Mouse (Mus musculus) forebrain, embryonic 12.5 days (tissue): ENCODE data around the gene Lrcol1. TPM values are rescaled to one million over a fixed set of nuclear protein-coding genes. Genes with fewer than 3 reads are reported as not detected.

Experiments
- ATAC-seq: fragments of 200-750 bp; cut with Nextera tagmentation; 2 replicates; pipeline ENCODE4 v1.8.0; 2017; ENCODE audit warnings: moderate TSS enrichment; ENCODE audit not compliant: low FRiP score
- H3K27ac ChIP-seq: fragments of 300-500 bp; sonication (generic); 2 replicates; pipeline ENCODE4 v1.5.1; 2016; ENCODE audit warnings: mild to moderate bottlenecking
- H3K27me3 ChIP-seq: fragments of 300-500 bp; sonication (generic); 2 replicates; pipeline ENCODE4 v1.6.1; 2016; ENCODE audit warnings: mild to moderate bottlenecking
- H3K36me3 ChIP-seq: fragments of 300-500 bp; sonication (generic); replicated peaks from 2 replicates; pipeline ENCODE4 v1.6.1; 2016; ENCODE audit warnings: mild to moderate bottlenecking
- H3K4me1 ChIP-seq: fragments of 300-500 bp; sonication (generic); 2 replicates; pipeline ENCODE4 v1.6.1; 2016
- H3K4me2 ChIP-seq: fragments of 300-500 bp; sonication (generic); 2 replicates; pipeline ENCODE4 v1.6.1; 2016; ENCODE audit warnings: mild to moderate bottlenecking, moderate library complexity
- H3K4me3 ChIP-seq: fragments of 300-500 bp; sonication (generic); replicated peaks from 2 replicates; pipeline ENCODE4 v1.5.1; 2016; ENCODE audit warnings: mild to moderate bottlenecking
- H3K9ac ChIP-seq: fragments of 300-500 bp; sonication (generic); 2 replicates; pipeline ENCODE4 v1.6.1; 2016; ENCODE audit warnings: mild to moderate bottlenecking
- H3K9me3 ChIP-seq: fragments of 300-500 bp; sonication (generic); 2 replicates; pipeline ENCODE4 v1.6.1; 2016
- WGBS: fragments of 180-500 bp; shearing (Covaris S2); methylation state at CpG from one replicate; pipeline ENCODE4 v1.1.7; 2016; 5-methylcytosine and 5-hydroxymethylcytosine counted together
- polyA plus RNA-seq: library from polyadenylated mRNA; unstranded; fragments of >200 nt; fragmentation: Nextera tagmentation; extraction: Ambion mirVana; gene quantifications from 2 replicates; pipeline ENCODE4 v1.2.1, GENCODE M21; 2016

Lrcol1 gene
- polyA plus RNA-seq, 1 experiment from 2014 or later: not detected

DNA sequence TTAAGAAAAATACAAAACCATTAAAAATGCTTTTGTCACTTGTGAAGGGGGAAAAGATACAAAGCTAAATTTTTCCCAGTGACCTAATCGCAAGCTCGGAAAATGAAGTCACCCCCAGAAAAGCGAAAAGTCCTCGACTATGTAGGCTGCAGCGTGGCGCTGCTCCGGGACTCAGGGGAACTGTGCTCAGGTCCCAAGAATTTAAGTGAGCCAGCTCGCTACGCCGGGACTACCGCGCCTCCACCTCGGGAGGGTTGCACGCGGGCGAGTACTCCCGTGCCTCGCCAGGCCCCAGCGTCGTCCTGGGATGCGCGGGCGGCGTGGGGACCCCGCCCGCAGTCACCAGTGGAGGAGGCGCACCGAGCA is 18.3 kb downstream of the Lrcol1 start:
- Histone ChIP-seq H3K4me1 (peaks cover 15% of the 10 kb centered on the region), H3K9ac (peak overlapping the region; percentile 57), H3K4me3 (peak overlapping the region; percentile 45), H3K27me3 (peaks cover 24% of the 10 kb centered on the region), H3K36me3 (peaks cover 41% of the 10 kb centered on the region), H3K9me3 (no peaks in the 10 kb centered on the region), H3K27ac (no peak overlapping the region), H3K4me2 (peak overlapping the region; percentile 79)
- peak; percentile 45; the same call in 1 of the 2 replicates for ATAC-seq
- WGBS: 2% methylated on average over 28 of the region's 28 CpGs

DNA sequence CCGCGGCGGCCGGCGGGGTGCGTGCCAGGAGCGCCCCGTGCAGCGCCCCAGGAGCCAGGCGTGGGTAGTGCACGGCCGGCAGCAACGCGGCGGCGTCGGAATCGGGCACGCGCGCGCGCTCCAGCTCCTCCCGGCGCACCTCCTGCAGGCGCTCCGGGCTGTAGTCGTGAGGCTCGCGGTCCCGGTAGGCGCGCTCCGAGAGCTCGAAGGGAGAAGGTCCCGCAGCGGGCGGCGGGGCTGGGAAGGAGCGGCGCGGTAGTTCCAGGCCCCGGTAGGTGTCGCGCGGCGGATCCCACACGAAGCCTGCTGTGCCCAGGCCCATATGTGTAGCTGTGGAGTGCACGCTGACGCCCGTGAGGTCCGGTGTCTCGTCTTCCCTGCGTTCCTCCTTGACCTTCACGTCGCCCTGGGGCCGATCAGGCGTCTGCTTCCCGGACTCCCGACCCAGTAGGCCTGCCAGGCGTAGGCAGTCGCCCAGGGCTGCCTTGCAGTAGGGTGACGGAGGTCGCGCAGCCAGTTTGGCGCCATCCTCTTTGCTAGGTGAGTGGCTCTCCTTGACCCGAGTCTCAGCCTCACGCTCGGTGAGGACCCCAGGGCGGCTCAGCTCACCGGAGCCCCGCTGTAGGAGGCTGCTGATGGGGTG is 18.8 kb downstream of the Lrcol1 start:
- WGBS: 3% methylated on average over 61 of the region's 72 CpGs
- Histone ChIP-seq H3K4me2 (peak overlapping the region; percentile 79), H3K27ac (no peak overlapping the region), H3K27me3 (peaks cover 24% of the 10 kb centered on the region), H3K9me3 (no peaks in the 10 kb centered on the region), H3K4me3 (peak overlapping the region; percentile 45), H3K9ac (peak overlapping the region; percentile 57), H3K36me3 (peaks cover 45% of the 10 kb centered on the region), H3K4me1 (peaks cover 15% of the 10 kb centered on the region)
- ATAC-seq: peak; percentile 82

- WGBS: 44% methylated on average over 11 of the region's 11 CpGs
- H3K4me3 ChIP-seq: peak overlapping the region; percentile 45
- H3K4me2 ChIP-seq: peak overlapping the region; percentile 79
These were observed 19.5 kb downstream of the Lrcol1 start for GRCm38 (mm10) chr5:110363822-110364545.

GRCm38 (mm10) chr5:110376802-110377433 is 32.4 kb downstream of the Lrcol1 start:
- ATAC-seq: peak; percentile 55
- Histone ChIP-seq H3K4me3 (no peak overlapping the region), H3K4me1 (peaks cover 17% of the 10 kb centered on the region), H3K4me2 (no peak overlapping the region), H3K9me3 (no peaks in the 10 kb centered on the region), H3K27me3 (no peaks in the 10 kb centered on the region), H3K27ac (peak overlapping the region; percentile 47; the same call in 1 of the 2 replicates), H3K9ac (no peak overlapping the region), H3K36me3 (peaks cover 82% of the 10 kb centered on the region)
- WGBS: 52% methylated on average over 8 of the region's 8 CpGs

More at GRCm38 (mm10) chr5:110363822-110364545, 19.5 kb downstream of the Lrcol1 start:
- H3K27me3 ChIP-seq: peaks cover 24% of the 10 kb centered on the region
- H3K36me3 ChIP-seq: peaks cover 50% of the 10 kb centered on the region
- H3K9me3 ChIP-seq: no peaks in the 10 kb centered on the region
- no peak overlapping the region for H3K9ac ChIP-seq
- peak; percentile 18; the same call in 1 of the 2 replicates for ATAC-seq
- H3K4me1 ChIP-seq: peaks cover 15% of the 10 kb centered on the region
- 0 out of 2 replicates have a peak overlapping the region, but pooled peaks have one; percentile 19 for H3K27ac ChIP-seq

DNA sequence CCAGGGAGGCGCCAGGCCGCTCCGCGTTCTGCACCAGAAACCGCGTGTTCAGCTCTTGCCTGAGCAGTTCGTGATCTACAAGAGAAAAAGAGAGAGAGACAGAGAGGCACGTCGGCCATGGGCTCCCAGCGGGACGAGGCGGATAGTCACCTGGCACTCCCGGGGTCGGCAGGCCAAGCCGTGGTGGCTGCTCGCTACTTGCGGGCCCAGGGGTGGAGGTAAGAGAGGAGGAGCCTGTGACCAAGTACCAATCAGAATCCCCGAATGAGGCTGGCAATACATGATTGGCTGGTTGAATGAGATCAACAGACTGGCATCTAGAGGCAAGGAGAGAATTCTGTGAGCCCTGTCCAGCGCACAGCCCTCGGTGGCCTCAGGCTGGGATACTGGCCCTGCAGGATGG is 33.7 kb downstream of the Lrcol1 start:
- no peak overlapping the region for H3K4me3 ChIP-seq
- H3K27me3 ChIP-seq: no peaks in the 10 kb centered on the region
- H3K4me1 ChIP-seq: peaks cover 22% of the 10 kb centered on the region
- H3K4me2 ChIP-seq: no peak overlapping the region
- 37% methylated on average over 20 of the region's 20 CpGs for WGBS
- H3K9ac ChIP-seq: no peak overlapping the region
- 0 out of 2 replicates have a peak, but pooled peaks have one; percentile 37 for ATAC-seq
- H3K27ac ChIP-seq: peak overlapping the region; percentile 31; the same call in 1 of the 2 replicates
- no peaks in the 10 kb centered on the region for H3K9me3 ChIP-seq
- peaks cover 77% of the 10 kb centered on the region for H3K36me3 ChIP-seq

DNA sequence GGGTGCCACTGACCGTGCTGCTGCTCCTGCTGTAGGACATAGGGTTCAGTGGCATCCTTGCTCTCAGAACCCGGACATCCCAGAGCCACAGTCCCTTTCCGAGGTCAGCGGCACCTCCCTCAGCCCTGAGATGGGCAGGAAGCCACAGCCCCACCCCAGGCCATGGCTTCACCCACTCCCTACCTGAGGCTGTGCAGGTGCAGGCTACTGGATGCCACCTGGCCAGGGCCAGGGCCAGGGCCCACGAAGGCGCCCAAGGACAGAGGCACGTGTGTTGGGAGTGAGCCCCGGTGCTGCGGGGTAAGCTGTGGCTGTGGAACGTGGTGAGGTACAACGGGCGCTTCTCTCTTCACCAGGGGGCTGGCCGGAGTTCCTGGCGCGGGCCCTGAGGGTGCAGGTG is 34.6 kb downstream of the Lrcol1 start:
- 92% methylated on average over 15 of the region's 15 CpGs for WGBS

GRCm38 (mm10) chr5:110379823-110380222 is 35.3 kb downstream of the Lrcol1 start:
- 92% methylated on average over 4 of the region's 4 CpGs for WGBS
- peaks cover 63% of the 10 kb centered on the region for H3K36me3 ChIP-seq
- H3K4me1 ChIP-seq: peaks cover 28% of the 10 kb centered on the region
- no peak overlapping the region for H3K4me3 ChIP-seq
- no peaks in the 10 kb centered on the region for H3K27me3 ChIP-seq
- no peak overlapping the region for H3K9ac ChIP-seq
- H3K27ac ChIP-seq: no peak overlapping the region
- ATAC-seq: no peak
- no peaks in the 10 kb centered on the region for H3K9me3 ChIP-seq
- no peak overlapping the region for H3K4me2 ChIP-seq

More for the DNA sequence above, 34.6 kb downstream of the Lrcol1 start:
- Histone ChIP-seq H3K4me2 (no peak overlapping the region), H3K4me1 (peaks cover 22% of the 10 kb centered on the region), H3K9me3 (no peaks in the 10 kb centered on the region), H3K4me3 (no peak overlapping the region), H3K36me3 (peaks cover 71% of the 10 kb centered on the region), H3K27me3 (no peaks in the 10 kb centered on the region), H3K27ac (no peak overlapping the region), H3K9ac (no peak overlapping the region)
- ATAC-seq: no peak

- no peak for ATAC-seq
- peak overlapping the region; percentile 82 for H3K4me3 ChIP-seq
- H3K27me3 ChIP-seq: peaks cover 4% of the 10 kb centered on the region; the same call in 1 of the 2 replicates
- no peaks in the 10 kb centered on the region for H3K9me3 ChIP-seq
- H3K9ac ChIP-seq: peak overlapping the region; percentile 80; the same call in 1 of the 2 replicates
- no peak overlapping the region for H3K27ac ChIP-seq
- WGBS: 67% methylated on average over 6 of the region's 6 CpGs
- peak overlapping the region; percentile 70 for H3K4me2 ChIP-seq
- H3K4me1 ChIP-seq: peaks cover 36% of the 10 kb centered on the region
- peaks cover 17% of the 10 kb centered on the region for H3K36me3 ChIP-seq
These were observed 40.0 kb downstream of the Lrcol1 start for GRCm38 (mm10) chr5:110384491-110384890.

GRCm38 (mm10) chr5:110385263-110385662 is 40.7 kb downstream of the Lrcol1 start:
- Histone ChIP-seq H3K27ac (no peak overlapping the region), H3K4me1 (peaks cover 36% of the 10 kb centered on the region), H3K4me3 (peak overlapping the region; percentile 82), H3K4me2 (peak overlapping the region; percentile 70), H3K9ac (peak overlapping the region; percentile 80), H3K27me3 (peaks cover 4% of the 10 kb centered on the region; the same call in 1 of the 2 replicates), H3K9me3 (no peaks in the 10 kb centered on the region), H3K36me3 (peaks cover 13% of the 10 kb centered on the region)
- ATAC-seq: no peak
- 34% methylated on average over 4 of the region's 4 CpGs for WGBS

DNA sequence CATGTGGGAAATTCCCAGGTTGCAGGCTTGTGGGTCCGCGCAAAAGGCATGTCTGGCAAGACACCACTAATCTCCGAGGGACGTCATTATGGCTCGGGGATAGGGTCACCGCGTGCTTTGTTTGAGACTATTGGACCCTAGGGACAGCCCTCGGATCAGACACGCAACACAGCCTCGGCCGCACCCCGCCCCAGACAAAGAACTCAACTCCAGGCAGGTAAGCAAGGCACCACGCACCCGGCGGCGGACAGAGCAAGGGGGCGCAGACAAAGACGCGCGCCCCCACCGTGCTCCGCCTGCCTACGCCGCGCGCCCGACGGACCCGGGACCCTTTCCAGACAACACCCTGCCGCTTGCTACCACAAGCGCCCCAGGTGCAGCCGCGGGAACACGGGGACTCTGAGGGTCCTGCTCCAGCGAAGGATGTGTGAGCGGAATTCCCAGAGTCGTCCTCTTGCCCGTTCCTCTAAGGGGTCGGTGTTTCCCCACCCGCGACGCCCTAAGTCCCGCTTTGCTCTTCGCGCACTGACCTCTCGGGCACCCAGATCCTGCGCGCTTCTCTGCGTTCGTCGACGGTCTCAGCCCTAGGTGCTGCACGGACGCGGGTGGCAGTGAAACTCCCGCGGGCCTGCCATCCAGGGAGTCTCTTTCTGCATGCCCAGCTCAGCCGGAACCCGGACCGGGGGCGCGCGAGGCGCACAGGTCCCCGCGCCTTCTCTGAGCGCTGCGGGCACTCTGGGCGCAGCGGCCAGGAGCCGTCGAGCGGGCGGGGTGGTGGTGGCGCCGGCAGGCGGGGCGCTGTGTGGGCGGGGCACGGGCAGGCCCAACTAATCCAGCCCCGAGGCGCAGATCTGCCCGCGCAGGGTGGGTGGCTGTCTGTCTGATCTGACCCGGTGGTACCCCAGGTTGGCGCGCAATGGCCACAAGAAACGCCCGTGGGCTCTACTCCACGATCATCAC is 42.1 kb downstream of the Lrcol1 start:
- Histone ChIP-seq H3K4me2 (peak overlapping the region; percentile 70), H3K9me3 (no peaks in the 10 kb centered on the region), H3K4me3 (peak overlapping the region; percentile 82), H3K4me1 (peaks cover 36% of the 10 kb centered on the region), H3K27ac (peak overlapping the region; percentile 75), H3K36me3 (peaks cover 1% of the 10 kb centered on the region), H3K9ac (peak overlapping the region; percentile 80), H3K27me3 (peaks cover 4% of the 10 kb centered on the region; the same call in 1 of the 2 replicates)
- under 1% methylated on average over 87 of the region's 90 CpGs for WGBS
- peak; percentile 91 for ATAC-seq

- H3K27ac ChIP-seq: peak overlapping the region; percentile 75; the same call in 1 of the 2 replicates
- H3K4me3 ChIP-seq: peak overlapping the region; percentile 82
- H3K9ac ChIP-seq: peak overlapping the region; percentile 80
- H3K4me1 ChIP-seq: peaks cover 36% of the 10 kb centered on the region
- H3K27me3 ChIP-seq: peaks cover 4% of the 10 kb centered on the region; the same call in 1 of the 2 replicates
- H3K36me3 ChIP-seq: no peaks in the 10 kb centered on the region; the same call in 1 of the 2 replicates
- peak overlapping the region; percentile 70 for H3K4me2 ChIP-seq
- no peak for ATAC-seq
- 10% methylated on average over 8 of the region's 8 CpGs for WGBS
- no peaks in the 10 kb centered on the region for H3K9me3 ChIP-seq
These were observed 42.8 kb downstream of the Lrcol1 start for GRCm38 (mm10) chr5:110387332-110387731.
